Mouse (Mus musculus): ENCODE data around the gene Twist1.

Twist1 gene

DNA sequence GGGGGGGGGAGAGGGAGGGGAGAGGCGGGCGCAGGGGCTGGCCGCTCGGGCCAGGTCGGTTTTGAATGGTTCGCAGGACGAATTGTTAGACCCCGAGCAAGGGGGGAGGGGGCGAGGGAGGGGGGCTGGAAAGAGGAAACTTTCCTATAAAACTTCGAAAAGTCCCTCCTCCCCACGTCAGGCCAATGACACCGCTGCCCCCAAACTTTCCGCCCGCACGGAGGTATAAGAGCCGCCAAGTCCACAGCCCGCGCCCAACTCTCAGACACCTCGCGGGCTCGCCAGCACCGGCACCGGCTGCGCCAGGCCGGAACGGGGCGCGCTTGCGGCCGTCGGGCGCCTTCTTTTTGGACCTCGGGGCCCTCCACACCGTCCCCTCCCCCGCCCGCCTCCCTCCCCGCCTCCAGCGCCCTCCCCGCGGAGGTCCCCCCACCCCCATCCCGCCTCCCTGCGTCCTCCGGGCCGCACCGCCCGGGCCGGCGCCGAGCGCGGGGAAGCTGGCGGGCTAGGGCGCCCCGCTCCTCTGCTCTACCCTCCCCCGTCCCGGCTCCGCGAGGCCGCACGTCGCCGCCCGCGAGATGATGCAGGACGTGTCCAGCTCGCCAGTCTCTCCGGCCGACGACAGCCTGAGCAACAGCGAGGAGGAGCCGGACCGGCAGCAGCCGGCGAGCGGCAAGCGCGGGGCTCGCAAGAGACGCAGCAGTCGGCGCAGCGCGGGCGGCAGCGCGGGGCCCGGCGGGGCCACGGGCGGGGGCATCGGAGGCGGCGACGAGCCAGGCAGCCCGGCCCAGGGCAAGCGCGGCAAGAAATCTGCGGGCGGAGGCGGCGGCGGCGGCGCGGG lies at the start of gene Twist1:
Gene Twist1, plus strand, starts transcription at position 272 of the 841 bp plus-strand sequence.
- peak; percentile 64 for DNase-seq (ENCODE audit: low read depth, low spot score)

DNA sequence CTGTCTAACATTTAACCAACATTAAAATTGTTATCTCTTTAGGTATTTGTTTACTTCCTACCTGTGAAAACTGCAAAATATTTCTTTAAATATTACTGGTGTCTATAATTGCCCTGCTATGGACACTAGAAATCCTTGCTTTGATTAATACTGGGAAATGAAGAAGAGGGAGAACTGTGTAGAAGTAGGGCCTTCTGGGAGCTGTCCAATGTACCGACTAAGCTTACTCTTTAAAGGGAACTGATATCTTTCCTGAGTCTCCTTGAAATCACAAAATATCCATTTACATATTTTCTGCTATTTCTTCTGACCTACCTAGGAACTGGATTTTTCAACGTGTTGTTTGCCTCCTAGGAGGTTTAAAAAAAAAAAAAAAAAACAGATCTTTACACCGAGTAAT lies 30.7 kb upstream of the Twist1 start:
- DNase-seq (ENCODE audit: low read depth, low spot score) = peak; percentile 22

DNA sequence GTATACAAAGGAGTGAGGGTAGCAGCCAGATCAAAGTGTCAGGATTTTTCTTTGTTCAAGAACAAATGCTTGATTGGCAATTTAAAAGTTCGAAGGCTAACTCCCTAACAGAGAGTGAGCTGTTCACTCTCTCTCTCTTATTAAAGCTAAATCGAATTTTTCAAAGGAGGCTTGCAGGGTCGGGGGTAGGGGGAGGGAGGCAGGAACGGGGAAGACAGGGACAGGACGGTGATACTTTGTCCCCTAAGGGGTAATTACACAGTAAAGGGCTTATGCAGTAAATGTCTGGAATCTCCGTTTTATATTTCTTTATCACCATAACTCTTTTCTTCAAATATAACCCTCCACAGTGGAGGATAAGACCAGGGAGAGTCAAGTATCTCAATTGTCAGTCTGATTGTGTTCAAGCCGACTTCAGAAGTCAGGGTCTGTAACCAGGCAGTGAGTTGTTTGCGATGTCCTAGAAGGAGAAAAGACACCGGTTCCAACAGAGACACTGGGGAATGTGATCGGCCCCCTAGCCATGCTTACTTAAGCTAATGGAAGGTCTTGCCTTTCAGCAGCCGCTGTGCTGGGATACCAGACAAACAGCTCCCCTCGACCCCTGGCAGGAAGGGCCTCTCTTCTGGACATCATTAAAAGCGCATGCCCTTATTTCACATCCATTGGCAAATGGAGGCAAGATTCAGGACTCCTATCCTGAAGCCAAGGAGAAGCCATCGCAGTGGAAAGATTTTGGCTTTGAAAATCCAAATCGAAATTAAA lies 30.0 kb upstream of the Twist1 start:
- DNase-seq (ENCODE audit: low read depth, low spot score) = no peak

DNA sequence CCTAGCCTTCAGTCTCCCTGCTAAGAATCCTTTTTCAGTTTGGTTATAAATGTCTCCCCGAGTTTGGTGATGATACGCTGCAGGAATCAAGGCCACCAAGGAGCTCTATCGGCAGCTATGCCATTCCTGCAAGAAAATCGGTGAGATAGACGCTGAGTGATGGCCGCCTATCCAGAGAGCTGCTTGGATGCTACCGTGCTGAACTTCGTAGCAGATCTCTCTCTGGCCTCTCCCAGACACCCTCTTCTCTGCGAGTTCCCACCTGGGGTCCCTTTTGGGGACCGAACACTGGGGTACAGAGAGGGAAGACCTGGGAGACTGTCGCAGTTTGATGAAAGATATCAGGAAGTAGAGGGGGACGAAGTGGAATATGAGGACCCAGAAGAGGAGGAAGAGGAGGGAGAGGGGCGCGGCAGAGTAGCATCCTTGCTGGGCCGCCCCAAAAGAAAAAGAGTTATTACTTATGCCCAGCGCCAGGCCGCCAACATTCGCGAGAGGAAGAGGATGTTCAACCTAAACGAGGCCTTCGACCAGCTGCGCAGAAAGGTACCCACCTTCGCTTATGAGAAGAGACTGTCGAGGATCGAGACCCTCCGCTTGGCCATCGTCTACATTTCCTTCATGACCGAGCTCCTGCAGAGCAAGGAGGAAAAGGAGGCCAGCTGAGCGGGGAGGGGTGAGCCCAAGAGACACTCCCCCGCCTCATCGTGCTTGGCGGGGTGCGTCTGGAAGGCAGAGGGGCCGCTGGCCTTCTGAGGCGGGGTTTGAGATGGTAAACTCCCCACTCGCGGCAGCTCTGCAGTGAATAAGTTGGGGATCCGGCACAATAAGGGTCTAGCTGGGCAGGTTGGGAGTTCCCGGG lies 28.9 kb upstream of the Twist1 start, which contains the start of gene Ferd3l:
Gene Ferd3l, plus strand, starts transcription at position 95 of the 862 bp plus-strand sequence.
- DNase-seq (ENCODE audit: low read depth, low spot score) = peak; percentile 5

DNA sequence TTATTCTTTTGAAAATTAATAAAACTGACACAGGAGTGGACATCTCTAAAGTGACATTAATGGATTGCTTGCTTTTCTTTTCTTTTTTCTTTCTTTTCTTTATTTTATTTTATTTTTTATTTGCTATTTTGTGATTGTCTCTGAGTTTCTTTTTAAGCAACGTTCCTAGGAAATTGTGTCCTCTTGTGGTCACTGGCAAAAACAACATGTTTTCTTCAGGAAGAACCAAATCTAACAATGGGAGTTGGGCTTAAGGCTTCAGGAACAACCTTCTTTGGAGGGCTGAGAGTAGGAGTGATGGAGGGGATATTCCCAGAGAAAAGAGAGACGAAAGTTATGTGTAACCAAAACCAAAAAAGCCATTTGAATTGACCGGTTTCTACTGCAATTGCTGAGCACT lies 4.6 kb upstream of the Twist1 start:
- DNase-seq (ENCODE audit: low read depth, low spot score) = no peak

DNA sequence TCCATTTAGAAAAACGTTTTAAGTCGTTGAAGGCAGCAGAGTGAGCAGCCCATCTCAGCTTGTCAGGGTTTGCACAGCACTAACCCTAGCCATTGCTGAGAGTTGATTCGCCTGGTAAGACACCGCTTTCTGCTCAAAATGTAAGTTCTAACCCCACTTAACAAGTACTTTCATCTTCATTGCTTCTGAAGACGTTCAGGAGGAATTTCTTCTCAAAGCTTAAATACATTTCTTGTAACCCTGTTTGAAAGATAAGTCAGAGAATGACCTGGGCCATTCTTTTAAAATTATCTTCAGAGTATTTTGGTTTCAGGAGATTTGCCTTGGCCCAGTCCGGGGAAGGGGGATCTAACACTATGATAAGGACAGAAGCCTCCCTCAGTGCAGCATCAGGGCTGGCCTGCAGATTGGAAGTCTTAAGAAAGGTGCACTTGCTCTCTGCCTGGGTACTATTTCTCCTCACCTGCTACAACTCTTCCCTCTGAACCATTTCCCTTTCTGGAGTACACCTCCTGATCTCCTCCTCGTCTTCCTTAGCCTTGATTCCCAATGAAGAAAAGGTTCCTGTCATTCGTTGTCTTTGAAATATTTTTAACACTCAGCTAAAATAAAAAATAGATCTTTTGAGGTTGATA lies 2.4 kb upstream of the Twist1 start:
- DNase-seq (ENCODE audit: low read depth, low spot score) = no peak

DNA sequence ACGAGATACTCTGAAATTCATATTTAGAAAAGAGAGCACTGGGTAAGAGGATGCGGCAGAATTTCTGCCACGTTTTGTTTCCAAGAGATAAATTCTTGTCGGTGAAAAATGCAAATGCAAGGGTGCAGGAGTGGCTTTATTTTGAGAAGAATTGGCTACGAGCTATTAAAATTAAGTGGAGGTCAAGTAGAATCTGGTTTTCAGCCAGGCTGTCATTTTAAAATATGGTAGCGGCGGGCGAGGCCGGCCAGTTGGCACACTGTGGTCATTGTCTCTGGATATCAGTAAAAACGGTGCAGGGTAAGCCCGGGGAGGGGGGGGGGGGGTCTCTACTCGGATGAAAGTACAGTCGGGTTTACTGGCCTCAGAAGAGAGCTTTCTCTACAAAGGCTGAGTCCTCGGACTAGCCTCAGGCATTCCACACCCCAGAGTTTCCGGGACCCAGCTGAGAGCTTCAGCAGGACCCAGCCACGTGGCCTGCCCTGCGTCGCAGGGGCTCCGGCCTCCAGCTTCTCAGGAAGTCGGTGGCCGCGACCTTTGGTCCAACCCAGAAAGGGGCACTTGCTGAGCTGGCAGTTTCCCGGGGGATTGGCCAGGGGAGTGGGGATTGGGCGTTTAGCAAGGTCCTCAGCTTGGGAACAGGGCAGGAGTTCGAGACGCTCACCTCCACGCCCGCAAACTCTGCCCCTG lies 1.7 kb upstream of the Twist1 start:
- DNase-seq (ENCODE audit: low read depth, low spot score) = peak; percentile 55

DNA sequence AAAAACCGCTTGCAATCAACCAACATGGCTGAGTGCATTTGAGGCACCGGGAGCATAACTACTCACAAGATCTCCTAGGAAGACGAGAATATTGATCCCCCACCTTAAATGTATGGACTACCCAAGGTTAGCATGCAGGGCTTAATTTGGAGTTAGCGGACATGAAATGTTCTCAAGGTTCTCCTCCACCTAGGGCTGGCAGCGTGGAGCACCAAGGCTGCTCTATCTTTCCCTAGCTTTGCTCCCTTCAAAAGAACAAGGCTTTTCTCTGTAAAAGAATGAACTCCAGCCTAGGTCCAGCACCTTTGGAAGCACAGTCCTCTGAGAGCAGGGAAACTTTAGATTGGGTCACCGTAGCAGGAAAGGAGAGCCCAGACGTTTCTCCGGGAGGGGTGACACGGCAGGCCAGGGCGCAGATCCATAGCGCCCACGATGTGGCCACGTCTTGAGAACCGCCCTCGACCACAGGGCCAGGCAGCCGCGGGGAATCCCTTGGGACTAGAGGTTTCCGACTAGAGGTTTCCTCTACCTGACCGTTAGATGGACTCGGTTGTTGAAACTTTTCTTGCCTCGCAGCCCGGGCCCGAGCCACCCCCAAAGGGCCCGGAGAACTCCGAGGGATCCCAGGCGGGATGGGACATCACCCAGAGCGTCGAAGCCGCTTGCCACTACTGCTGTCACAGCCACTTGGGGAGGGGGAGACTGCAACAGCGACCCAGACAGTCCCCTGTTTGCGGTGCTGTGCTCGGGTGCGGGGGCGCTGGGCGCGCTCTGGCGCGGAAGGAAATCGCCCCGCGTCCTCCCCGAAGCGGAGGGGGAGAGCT lies 683 bp upstream of the Twist1 start:
- DNase-seq (ENCODE audit: low read depth, low spot score) = peak; percentile 30

DNA sequence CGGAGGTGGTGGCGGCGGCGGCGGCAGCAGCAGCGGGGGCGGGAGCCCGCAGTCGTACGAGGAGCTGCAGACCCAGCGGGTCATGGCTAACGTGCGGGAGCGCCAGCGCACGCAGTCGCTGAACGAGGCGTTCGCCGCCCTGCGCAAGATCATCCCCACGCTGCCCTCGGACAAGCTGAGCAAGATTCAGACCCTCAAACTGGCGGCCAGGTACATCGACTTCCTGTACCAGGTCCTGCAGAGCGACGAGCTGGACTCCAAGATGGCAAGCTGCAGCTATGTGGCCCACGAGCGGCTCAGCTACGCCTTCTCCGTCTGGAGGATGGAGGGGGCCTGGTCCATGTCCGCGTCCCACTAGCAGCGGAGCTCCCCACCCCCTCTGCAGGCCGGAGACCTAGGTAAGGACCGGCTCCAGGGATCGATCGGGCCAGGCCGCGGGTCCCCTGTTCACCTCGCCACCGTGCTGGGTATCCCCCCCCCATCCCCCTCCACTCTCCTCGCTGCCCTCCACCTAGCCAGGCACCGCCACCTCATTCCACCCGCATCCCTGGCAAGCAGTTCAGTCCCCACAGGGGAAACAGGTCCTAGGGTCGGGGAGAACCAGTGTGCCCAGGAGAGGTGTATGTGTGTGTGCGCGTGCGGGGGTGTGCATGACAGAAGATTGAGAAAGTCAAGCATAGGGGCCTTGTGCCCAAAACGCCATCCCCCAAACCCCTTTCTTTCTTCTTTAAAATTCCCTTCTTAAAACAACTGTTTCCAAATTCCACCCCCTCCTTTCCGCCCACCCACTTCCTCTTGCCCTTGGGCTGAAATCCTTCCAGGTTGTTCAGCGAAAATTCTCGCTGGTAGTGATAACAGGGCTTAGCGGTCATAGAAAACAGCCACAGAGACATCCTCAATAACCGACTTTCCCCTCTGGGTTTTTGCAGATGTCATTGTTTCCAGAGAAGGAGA lies 1.0 kb downstream of the Twist1 start:
- peak; percentile 48 for DNase-seq (ENCODE audit: low read depth, low spot score)

DNA sequence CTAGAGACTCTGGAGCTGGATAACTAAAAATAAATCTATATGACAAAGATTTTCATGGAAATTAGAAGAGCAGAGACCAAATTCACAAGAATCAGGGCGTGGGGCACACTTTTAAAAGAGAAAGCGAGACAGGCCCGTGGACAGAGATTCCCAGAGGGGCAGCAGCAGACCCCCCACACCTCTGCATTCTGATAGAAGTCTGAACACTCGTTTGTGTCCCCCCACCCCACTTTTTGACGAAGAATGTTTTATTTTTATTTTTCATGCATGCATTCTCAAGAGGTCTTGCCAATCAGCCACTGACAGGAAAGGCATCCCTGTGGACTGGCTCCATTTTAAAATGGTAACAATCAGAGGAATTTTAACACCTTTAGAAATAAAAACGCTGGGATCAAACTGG lies 1.7 kb downstream of the Twist1 start:
- no peak for DNase-seq (ENCODE audit: low read depth, low spot score)

DNA sequence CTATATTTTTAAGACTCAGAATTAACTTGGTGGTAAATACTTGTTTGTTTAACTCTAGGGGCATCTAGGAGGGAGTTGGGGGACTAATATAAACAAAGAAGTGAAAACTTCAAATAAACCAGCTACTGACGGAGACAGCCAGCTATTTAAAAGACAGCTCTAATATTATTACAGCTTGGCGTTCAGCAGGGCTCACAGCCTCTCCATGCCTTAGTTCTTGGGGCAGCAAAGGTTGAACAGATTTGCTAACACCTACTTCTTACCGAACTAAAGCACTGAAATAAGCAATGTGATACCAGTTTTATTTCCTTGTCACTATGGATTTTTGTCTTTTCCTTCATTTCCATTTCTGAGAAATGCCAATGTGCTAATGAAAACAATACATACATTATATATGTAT lies 2.4 kb downstream of the Twist1 start:
- no peak for DNase-seq (ENCODE audit: low read depth, low spot score)

DNA sequence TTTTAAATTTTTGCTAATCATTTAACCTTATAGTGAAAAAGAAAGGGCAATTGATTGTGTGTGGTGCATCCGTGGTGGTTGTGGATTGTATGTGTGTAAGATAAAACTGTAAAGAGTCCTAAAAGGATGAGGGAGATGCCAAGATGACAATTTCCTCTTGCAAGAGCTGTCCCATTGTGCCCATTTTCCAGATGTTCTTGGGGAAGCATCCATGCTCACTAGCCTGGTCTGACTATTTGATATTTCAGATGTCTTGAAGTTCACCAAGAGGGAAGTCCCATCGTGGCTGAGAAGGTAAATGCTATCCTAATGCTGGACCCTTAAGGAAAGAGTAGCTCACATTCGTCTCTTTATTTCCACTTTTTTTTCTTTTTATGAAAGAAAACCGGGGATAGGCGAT lies 3.5 kb downstream of the Twist1 start:
- no peak for DNase-seq (ENCODE audit: low read depth, low spot score)

DNA sequence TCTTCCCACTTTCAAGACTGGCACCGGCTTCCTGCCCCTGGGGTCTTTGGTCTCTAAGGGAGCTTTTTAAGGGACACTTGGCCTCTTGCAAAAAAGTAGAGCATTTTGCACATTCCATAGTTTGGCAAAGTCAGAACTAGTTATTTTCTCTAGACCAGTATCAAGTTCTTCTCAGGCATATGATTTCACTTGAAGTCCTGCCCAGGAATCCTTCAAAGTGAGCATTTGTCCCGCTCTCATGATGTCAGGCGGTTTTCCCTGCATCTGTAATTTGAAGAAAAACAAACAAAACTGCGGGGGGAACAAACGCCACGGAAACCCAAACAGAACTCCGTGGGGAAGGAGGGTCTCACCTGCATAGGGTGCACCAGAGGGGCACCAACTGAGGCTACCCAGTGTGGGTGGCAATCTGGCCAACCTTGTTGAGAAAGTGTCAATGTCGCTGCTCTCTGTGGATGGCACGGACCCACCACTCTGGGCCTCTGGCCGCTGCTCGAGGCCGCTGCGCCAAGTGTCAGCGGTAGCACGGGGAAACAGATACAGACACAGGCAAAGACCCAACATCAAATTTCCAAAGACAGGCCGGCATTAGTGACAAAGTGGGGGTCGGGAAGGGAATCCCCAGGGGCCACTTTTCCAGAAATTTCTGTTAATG lies 4.8 kb downstream of the Twist1 start:
- DNase-seq (ENCODE audit: low read depth, low spot score) = no peak

DNA sequence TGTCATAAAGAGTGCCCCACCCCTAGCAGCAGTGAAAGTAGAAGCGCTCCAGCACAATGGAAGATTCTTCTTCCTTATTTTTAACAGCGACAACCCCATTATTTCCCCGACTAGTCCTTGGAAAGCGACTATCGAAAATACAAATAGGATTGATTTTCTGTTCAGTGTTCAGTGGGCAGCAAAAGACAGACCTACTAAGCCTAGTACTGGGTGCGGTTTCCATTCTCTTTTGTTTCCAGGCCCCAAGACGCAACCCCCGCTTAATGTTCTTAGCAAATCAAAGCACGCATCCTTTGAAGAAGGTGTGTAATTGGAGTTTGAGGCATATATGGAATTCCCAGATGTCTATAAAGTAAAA lies 5.3 kb downstream of the Twist1 start:
- no peak for DNase-seq (ENCODE audit: low read depth, low spot score)

DNA sequence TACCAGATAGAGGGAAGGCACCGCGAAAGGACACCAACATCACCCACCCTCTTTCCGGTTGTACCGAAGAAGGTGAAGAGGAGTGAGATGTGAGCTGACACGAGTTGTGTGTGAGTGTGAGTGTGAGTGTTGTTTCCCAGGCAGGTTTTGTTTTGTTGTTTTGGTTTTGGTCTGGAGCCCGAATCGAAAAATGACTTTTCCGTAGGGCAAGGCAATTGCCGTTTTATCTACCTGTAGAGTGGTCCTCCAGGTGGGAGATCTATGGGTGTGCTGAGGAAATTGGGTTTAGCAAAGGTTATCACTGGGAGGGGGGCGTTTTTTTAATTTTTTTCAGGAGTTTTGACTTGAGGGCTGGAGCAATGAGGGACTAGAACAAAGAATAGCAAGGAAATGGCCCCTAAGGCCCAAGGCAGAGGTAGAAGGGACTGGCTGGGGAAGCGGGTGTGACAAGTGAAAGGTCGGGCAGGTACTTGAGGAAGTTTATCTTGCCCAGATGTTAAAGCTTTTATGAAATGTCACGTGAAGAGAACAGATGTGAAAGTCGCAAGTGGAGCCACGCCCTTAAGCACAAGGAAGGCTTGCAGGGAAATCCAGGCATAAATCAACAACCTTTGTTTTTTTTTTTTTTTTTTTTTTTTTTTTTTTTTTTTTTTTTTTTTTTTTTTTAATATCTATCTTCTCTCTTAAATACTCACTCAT lies 6.3 kb downstream of the Twist1 start:
- DNase-seq (ENCODE audit: low read depth, low spot score) = no peak

DNA sequence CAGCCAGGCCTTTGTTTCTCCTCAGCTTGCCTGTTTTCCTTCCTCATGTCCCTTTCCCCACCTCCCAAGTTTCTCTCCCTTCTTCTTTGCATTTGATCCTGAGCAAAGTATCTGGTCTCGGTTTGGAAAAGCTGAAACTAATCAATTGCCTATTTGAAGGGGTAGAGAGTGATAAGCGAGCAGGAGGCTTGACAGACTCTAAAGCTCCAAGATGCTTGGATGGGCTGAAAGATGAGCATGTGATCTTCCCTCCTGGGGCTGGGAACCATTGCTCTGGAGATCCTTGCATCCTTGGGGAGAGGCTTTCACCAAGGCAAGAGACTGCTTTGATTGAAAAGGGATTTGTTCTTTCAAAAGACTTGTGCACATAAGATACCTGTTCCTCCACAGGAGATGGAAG lies 7.0 kb downstream of the Twist1 start:
- DNase-seq (ENCODE audit: low read depth, low spot score) = no peak

DNA sequence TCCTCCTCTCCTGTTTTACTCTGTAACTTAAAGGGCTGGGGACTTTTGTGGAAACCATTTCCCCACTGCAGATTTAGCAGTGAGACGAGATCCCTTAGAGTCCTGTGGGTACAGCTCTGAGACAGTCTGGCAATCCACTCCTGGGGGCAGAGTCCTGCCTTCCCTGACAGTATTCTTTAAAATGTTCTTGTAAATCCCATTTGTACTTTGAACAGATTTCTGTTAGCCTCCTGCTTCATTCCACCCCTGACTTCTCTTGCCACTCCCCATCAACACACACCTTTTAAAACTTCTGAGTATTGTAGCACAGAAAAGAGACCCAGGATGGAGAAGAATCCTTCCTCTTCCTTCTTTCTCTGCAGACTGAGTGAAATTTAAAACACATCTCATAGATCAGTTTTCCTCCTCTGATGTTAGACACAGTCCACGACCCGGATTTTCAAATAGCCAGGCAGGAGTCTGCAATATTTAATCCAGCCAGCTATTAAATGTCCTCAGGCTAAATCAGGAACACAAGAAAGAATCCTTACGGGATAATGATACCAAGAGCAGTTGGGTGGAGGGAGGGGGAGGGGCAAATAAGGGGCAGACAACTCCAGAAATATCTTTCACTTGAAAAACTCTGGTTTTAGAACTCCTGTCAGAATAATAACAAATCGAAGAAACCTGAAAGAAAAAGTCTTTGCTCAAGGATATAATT lies 8.3 kb downstream of the Twist1 start:
- no peak for DNase-seq (ENCODE audit: low read depth, low spot score)

Data from R1 (cell line).